Mouse (Mus musculus) myocyte (in vitro differentiated cells): ENCODE results near the gene Rps17. TPM values are rescaled to one million over a fixed set of nuclear protein-coding genes. Genes with fewer than 3 reads are reported as not detected.
A peak's percentile ranks its signal among the peaks of the same experiment; 100 is the strongest.

Experiments
- H3K27me3 ChIP-seq: one replicate; pipeline ENCODE4 v1.6.1; 2011; ENCODE audit not compliant: control insufficient read depth, insufficient read depth, insufficient read length
- H3K36me3 ChIP-seq: one replicate; pipeline ENCODE4 v1.6.1; 2011; ENCODE audit not compliant: control insufficient read depth, insufficient read depth
- H3K4me2 ChIP-seq: one replicate; pipeline ENCODE4 v1.6.1; 2011; ENCODE audit warnings: low read depth, control low read depth
- H3K4me3 ChIP-seq: one replicate; pipeline ENCODE4 v1.5.1; 2011; ENCODE audit warnings: mild to moderate bottlenecking, control low read depth, moderate library complexity
- H3K79me2 ChIP-seq: one replicate; pipeline ENCODE4 v1.6.1; 2011; ENCODE audit not compliant: control insufficient read depth, insufficient read depth
- H3ac ChIP-seq: one replicate; pipeline ENCODE4 v1.6.1; 2011; ENCODE audit not compliant: control insufficient read depth, insufficient read length
- CEBPB ChIP-seq: IDR thresholded peaks from 2 replicates; pipeline ENCODE4 v1.6.1; 2011; ENCODE audit warnings: mild to moderate bottlenecking, moderate library complexity; ENCODE audit not compliant: poor library complexity, insufficient read depth, severe bottlenecking
- E2F4 ChIP-seq: IDR thresholded peaks from one replicate; pipeline ENCODE4 v1.6.1; 2011; ENCODE audit warnings: mild to moderate bottlenecking, control low read depth, moderate library complexity; ENCODE audit not compliant: insufficient read depth
- MAX ChIP-seq: IDR thresholded peaks from one replicate; pipeline ENCODE4 v1.6.1; 2011; ENCODE audit warnings: low read depth, mild to moderate bottlenecking, control low read depth
- MYOD1 ChIP-seq, 3 experiments: IDR thresholded peaks; one replicate each; pipeline ENCODE4 v1.6.1; 2011; ENCODE audit warnings: control low read depth in 2 of 3, low read depth in 2 of 3, mild to moderate bottlenecking in 2 of 3, moderate library complexity in 1 of 3; ENCODE audit not compliant: insufficient read length in 2 of 3, control insufficient read depth in 1 of 3
- MYOG ChIP-seq, 3 experiments: IDR thresholded peaks; one replicate each; pipeline ENCODE4 v1.6.1; 2011; ENCODE audit warnings: control low read depth in 2 of 3, low read depth in 2 of 3, mild to moderate bottlenecking in 2 of 3; ENCODE audit not compliant: insufficient read length in 2 of 3, control insufficient read depth in 1 of 3, insufficient read depth in 1 of 3
- POLR2A ChIP-seq: IDR thresholded peaks from one replicate; pipeline ENCODE4 v1.6.1; 2011; ENCODE audit warnings: low read depth, mild to moderate bottlenecking, control low read depth, moderate library complexity; ENCODE audit not compliant: insufficient read length
- POLR2AphosphoS2 ChIP-seq: IDR thresholded peaks from one replicate; pipeline ENCODE4 v1.6.1; 2011; ENCODE audit warnings: low read depth, control low read depth; ENCODE audit not compliant: insufficient read length
- REST ChIP-seq: IDR thresholded peaks from one replicate; pipeline ENCODE4 v1.6.1; 2011; ENCODE audit warnings: mild to moderate bottlenecking, control low read depth, moderate library complexity; ENCODE audit not compliant: insufficient read depth, insufficient read length
- SRF ChIP-seq: IDR thresholded peaks from one replicate; pipeline ENCODE4 v1.6.1; 2011; ENCODE audit warnings: low read depth; ENCODE audit not compliant: control insufficient read depth, insufficient read length
- TCF12 ChIP-seq: IDR thresholded peaks from one replicate; pipeline ENCODE4 v1.6.1; 2011; ENCODE audit warnings: mild to moderate bottlenecking, control low read depth; ENCODE audit not compliant: poor library complexity, insufficient read depth, severe bottlenecking
- TCF3 ChIP-seq: IDR thresholded peaks from one replicate; pipeline ENCODE4 v1.6.1; 2011; ENCODE audit warnings: low read depth, control low read depth; ENCODE audit not compliant: insufficient read length
- USF1 ChIP-seq: IDR thresholded peaks from one replicate; pipeline ENCODE4 v1.6.1; 2011; ENCODE audit warnings: low read depth, mild to moderate bottlenecking, control low read depth, moderate library complexity
- polyA plus RNA-seq: library from polyadenylated mRNA; unstranded; fragments of >200 nt; fragmentation: generic; extraction: Trizol; gene quantifications from one replicate; pipeline ENCODE4 v1.2.1, GENCODE M21; 2012; ENCODE audit warnings: missing spikeins

Gene Rps17
- polyA plus RNA-seq, 1 experiment, result 2,418 TPM

- no peak for TF ChIP-seq E2F4
- no peak for TF ChIP-seq POLR2AphosphoS2
- no peak for TF ChIP-seq SRF
- TF ChIP-seq POLR2A, result no peak
- no peak for TF ChIP-seq MAX
- TF ChIP-seq REST, result no peak
- TF ChIP-seq MYOG (IDR thresholded peaks at IDR 0.05; ENCODE audit: control insufficient read depth in 1 of 3, insufficient read depth in 1 of 3, insufficient read length in 2 of 3, low read depth in 2 of 3), result no peak
- Histone ChIP-seq H3K27me3 (no peaks in the 10 kb centered on the region), H3K36me3 (peaks cover 19% of the 10 kb centered on the region), H3K4me2 (no peak overlapping the region), H3K79me2 (no peaks in the 10 kb centered on the region), H3K4me3 (no peak overlapping the region), H3ac (no peak overlapping the region)
These were observed 13.2 kb downstream of the Rps17 start for GRCm38 (mm10) chr7:81331851-81332250.

GRCm38 (mm10) chr7:81330767-81331166 is 14.3 kb downstream of the Rps17 start:
- H3K4me2 ChIP-seq, result no peak overlapping the region
- H3K79me2 ChIP-seq, result no peaks in the 10 kb centered on the region
- H3K4me3 ChIP-seq, result no peak overlapping the region
- H3ac ChIP-seq, result no peak overlapping the region
- H3K27me3 ChIP-seq, result no peaks in the 10 kb centered on the region
- peaks cover 19% of the 10 kb centered on the region for H3K36me3 ChIP-seq
- TF ChIP-seq CEBPB (no peak), SRF (no peak), USF1 (no peak), REST (no peak), E2F4 (no peak), TCF12 (no peak), MYOD1 (IDR thresholded peaks at IDR 0.05; ENCODE audit: control insufficient read depth in 1 of 3, insufficient read length in 2 of 3, low read depth in 2 of 3) (no peak), POLR2A (no peak), MYOG (IDR thresholded peaks at IDR 0.05; ENCODE audit: control insufficient read depth in 1 of 3, insufficient read depth in 1 of 3, insufficient read length in 2 of 3, low read depth in 2 of 3) (no peak), POLR2AphosphoS2 (no peak), TCF3 (no peak), MAX (no peak)

- H3K4me3 ChIP-seq, result no peak overlapping the region
- no peak for TF ChIP-seq MYOG (IDR thresholded peaks at IDR 0.05; ENCODE audit: control insufficient read depth in 1 of 3, insufficient read depth in 1 of 3, insufficient read length in 2 of 3, low read depth in 2 of 3)
- TF ChIP-seq MYOD1 (IDR thresholded peaks at IDR 0.05; ENCODE audit: control insufficient read depth in 1 of 3, insufficient read length in 2 of 3, low read depth in 2 of 3), result no peak
- no peak for TF ChIP-seq MAX
- TF ChIP-seq REST, result no peak
- no peak for TF ChIP-seq USF1
- TF ChIP-seq POLR2AphosphoS2, result no peak
- TF ChIP-seq TCF12, result no peak
- TF ChIP-seq CEBPB, result no peak
- no peak for TF ChIP-seq SRF
- TF ChIP-seq POLR2A, result no peak
- TF ChIP-seq TCF3, result no peak
- no peak for TF ChIP-seq E2F4
- no peaks in the 10 kb centered on the region for H3K79me2 ChIP-seq
- no peak overlapping the region for H3ac ChIP-seq
- no peak overlapping the region for H3K4me2 ChIP-seq
- H3K27me3 ChIP-seq, result no peaks in the 10 kb centered on the region
- peaks cover 8% of the 10 kb centered on the region for H3K36me3 ChIP-seq
These were observed 17.4 kb downstream of the Rps17 start for GRCm38 (mm10) chr7:81327661-81328060.

GRCm38 (mm10) chr7:81326859-81327258 is 18.2 kb downstream of the Rps17 start:
- Histone ChIP-seq H3ac (no peak overlapping the region), H3K79me2 (no peaks in the 10 kb centered on the region), H3K4me3 (no peak overlapping the region), H3K36me3 (peaks cover 8% of the 10 kb centered on the region), H3K4me2 (no peak overlapping the region), H3K27me3 (no peaks in the 10 kb centered on the region)
- TF ChIP-seq USF1 (no peak), MYOG (IDR thresholded peaks at IDR 0.05; ENCODE audit: control insufficient read depth in 1 of 3, insufficient read depth in 1 of 3, insufficient read length in 2 of 3, low read depth in 2 of 3) (peak in 1 of 3 experiments; percentile 35), MYOD1 (IDR thresholded peaks at IDR 0.05; ENCODE audit: control insufficient read depth in 1 of 3, insufficient read length in 2 of 3, low read depth in 2 of 3) (peak in 1 of 3 experiments; percentile 3), POLR2AphosphoS2 (peak; percentile 21)

GRCm38 (mm10) chr7:81326043-81326442 is 19.0 kb downstream of the Rps17 start:
- Histone ChIP-seq H3K27me3 (no peaks in the 10 kb centered on the region), H3ac (no peak overlapping the region), H3K79me2 (no peaks in the 10 kb centered on the region), H3K4me2 (no peak overlapping the region), H3K4me3 (no peak overlapping the region), H3K36me3 (peaks cover 8% of the 10 kb centered on the region)
- TF ChIP-seq CEBPB (no peak), MYOG (IDR thresholded peaks at IDR 0.05; ENCODE audit: control insufficient read depth in 1 of 3, insufficient read depth in 1 of 3, insufficient read length in 2 of 3, low read depth in 2 of 3) (no peak), TCF3 (no peak), POLR2A (no peak), TCF12 (no peak), REST (no peak), MYOD1 (IDR thresholded peaks at IDR 0.05; ENCODE audit: control insufficient read depth in 1 of 3, insufficient read length in 2 of 3, low read depth in 2 of 3) (no peak), E2F4 (no peak), SRF (no peak)
